Comparison of ENCODE assay signal across 9 mouse cellular contexts in the genomic region with DNA sequence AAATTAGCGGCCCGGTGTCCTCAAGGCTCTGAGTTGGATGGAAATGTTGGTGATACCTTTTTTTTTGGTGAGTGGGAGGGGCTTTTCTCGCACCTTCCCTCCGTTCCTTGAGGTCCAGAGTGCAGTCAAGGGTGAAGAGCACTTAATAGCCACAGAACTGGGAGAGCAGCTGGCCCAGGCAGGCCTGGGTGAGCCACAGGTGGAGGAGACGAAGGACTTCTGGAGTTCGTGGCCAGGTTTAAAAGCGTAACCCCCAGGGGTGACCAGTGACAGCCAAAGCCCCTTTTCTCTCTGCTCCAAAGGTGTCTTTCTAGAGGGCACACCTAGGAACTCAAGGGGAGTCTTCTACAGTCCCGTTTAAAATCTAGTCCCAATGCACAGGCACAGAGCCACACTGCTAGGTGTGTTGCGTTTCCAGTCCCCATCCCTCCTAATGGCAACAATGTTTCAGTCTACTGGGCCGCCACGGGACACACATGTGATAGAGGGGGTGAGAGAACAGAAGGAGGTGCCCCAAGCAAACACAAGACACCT. TPM values are rescaled to one million over a fixed set of nuclear protein-coding genes. Genes with fewer than 3 reads are reported as not detected.
DNase-seq lines count a peak whose midpoint lies in the region; ATAC-seq and TF ChIP-seq lines count a peak whose summit lies in the region.
"Had no signal": no experiment of that assay in that cellular context is flagged by ENCODE, and none has a peak within 500 bp of the region (broad histone marks: within the 10 kb centered on the region; RNA-seq: fewer than 3 reads in every experiment).

No protein-coding gene starts in this region.

- no peak overlapping the region; the same call in 1 of the 2 replicates for H3K27ac ChIP-seq in gastrocnemius, adult 2 months
- H3K27ac ChIP-seq in MEL (ENCODE audit: control insufficient read depth, low read depth, low read length) = no peak overlapping the region
- H3K27ac ChIP-seq in forebrain, embryonic 12.5 days = no peak overlapping the region
- H3K27ac ChIP-seq in kidney, embryonic 15.5 days = peak overlapping the region; percentile 82

- intact Hi-C loops in gastrocnemius, adult 2 months (cut with DNase I) = loop anchor here (2.0 to 10.0 kb wide), 6 partner anchors 69 to 1221 kb away; no protein-coding TSS in a partner anchor
- intact Hi-C loops in gastrocnemius, postnatal 14 days (cut with DNase I; ENCODE audit: low total_unique reads) = loop anchor here (5.0 to 10.0 kb wide), 2 partner anchors 324 to 981 kb away; no protein-coding TSS in a partner anchor

- TF ChIP-seq POLR2A in MEL (IDR thresholded peaks at IDR 0.05; ENCODE audit: control insufficient read depth in 1 of 2, insufficient read depth in 1 of 2, low read depth in 1 of 2, low read length in 2 of 2, poor library complexity in 1 of 2) = no peak

- no peak for DNase-seq in gastrocnemius, adult 2 months
- DNase-seq in gastrocnemius, postnatal 14 days = no peak
- peak; percentile 9 for DNase-seq in MEL (ENCODE audit: low read depth, low spot score)
- peak; percentile 17 for DNase-seq in mesoderm, embryonic 11.5 days (ENCODE audit: low read depth, low spot score)
- DNase-seq in right cerebral cortex, postnatal 36 days (ENCODE audit: low spot score in 2 of 2) = no peak
- DNase-seq in layer of hippocampus, postnatal 36 days = no peak

- H3K9me3 ChIP-seq in MEL (replicated peaks; ENCODE audit: insufficient read depth, low read length) = no peaks in the 10 kb centered on the region
- H3K9me3 ChIP-seq in forebrain, embryonic 12.5 days = no peaks in the 10 kb centered on the region
- H3K9me3 ChIP-seq in kidney, embryonic 15.5 days (replicated peaks) = no peaks in the 10 kb centered on the region

- peak overlapping the region; percentile 59 for H3K4me2 ChIP-seq in forebrain, embryonic 12.5 days
- H3K4me2 ChIP-seq in kidney, embryonic 15.5 days = peak overlapping the region; percentile 63

- 23% methylated on average over 11 of the region's 11 CpGs for WGBS in forebrain, embryonic 12.5 days
- 7% methylated on average over 11 of the region's 11 CpGs for WGBS in kidney, embryonic 15.5 days

- no peak for TF ChIP-seq CTCF in gastrocnemius, adult 2 months (IDR thresholded peaks at IDR 0.05)
- TF ChIP-seq CTCF in MEL (IDR thresholded peaks at IDR 0.05 in 2 of 3, conservative IDR thresholded peaks at IDR 0.05 in 1 of 3; ENCODE audit: control insufficient read depth in 1 of 3, insufficient read depth in 1 of 3, low read depth in 2 of 3, low read length in 3 of 3, poor library complexity in 1 of 3, severe bottlenecking in 1 of 3) = no peak

- ATAC-seq in forebrain, embryonic 12.5 days (ENCODE audit: low FRiP score) = no peak
- ATAC-seq in kidney, embryonic 15.5 days (replicated peaks; ENCODE audit: low FRiP score) = no peak

- no peak for TF ChIP-seq EP300 in MEL (IDR thresholded peaks at IDR 0.05; ENCODE audit: low read depth in 1 of 2, low read length in 2 of 2)

- H3K27me3 ChIP-seq in MEL (ENCODE audit: control insufficient read depth in 1 of 2, insufficient read depth in 2 of 2, low read length in 2 of 2) = no peaks in the 10 kb centered on the region
- H3K27me3 ChIP-seq in forebrain, embryonic 12.5 days = peaks cover 16% of the 10 kb centered on the region
- H3K27me3 ChIP-seq in kidney, embryonic 15.5 days = no peaks in the 10 kb centered on the region

- H3K4me3 ChIP-seq in gastrocnemius, adult 2 months = peak overlapping the region; percentile 93
- 0 out of 4 replicates have a peak overlapping the region, but pooled peaks have one; percentile 8 to 83 for H3K4me3 ChIP-seq in MEL (ENCODE audit: control insufficient read depth in 1 of 2, insufficient read depth in 1 of 2, low read depth in 2 of 2, low read length in 2 of 2)
- peak overlapping the region; percentile 31 for H3K4me3 ChIP-seq in forebrain, embryonic 12.5 days (replicated peaks)
- H3K4me3 ChIP-seq in kidney, embryonic 15.5 days (replicated peaks) = peak overlapping the region; percentile 47

- peaks cover 0 to 3% of the 10 kb centered on the region in 2 experiments; a peak in 1 of 4 replicates for H3K36me3 ChIP-seq in MEL (ENCODE audit: control insufficient read depth in 1 of 2, insufficient read depth in 2 of 2, low read length in 2 of 2)
- no peaks in the 10 kb centered on the region for H3K36me3 ChIP-seq in forebrain, embryonic 12.5 days (replicated peaks)
- peaks cover 4% of the 10 kb centered on the region; the same call in 1 of the 2 replicates for H3K36me3 ChIP-seq in kidney, embryonic 15.5 days
- H3K36me3 ChIP-seq: G1E had no signal

- no peak for TF ChIP-seq RAD21 in MEL (IDR thresholded peaks at IDR 0.05; ENCODE audit: low read depth, low read length)

- H3K9ac ChIP-seq in MEL (ENCODE audit: control insufficient read depth, low read depth, low read length, poor library complexity, severe bottlenecking) = no peak overlapping the region
- H3K9ac ChIP-seq in forebrain, embryonic 12.5 days = peak overlapping the region; percentile 29; the same call in 1 of the 2 replicates
- H3K9ac ChIP-seq in kidney, embryonic 15.5 days = peak overlapping the region; percentile 42

- H3K79me2 ChIP-seq in MEL (ENCODE audit: control insufficient read depth, insufficient read depth, low read length, poor library complexity) = peaks cover 14% of the 10 kb centered on the region

- peaks cover 0 to 2% of the 10 kb centered on the region in 2 experiments; a peak in 2 of 4 replicates for H3K4me1 ChIP-seq in MEL (ENCODE audit: control insufficient read depth in 1 of 2, insufficient read depth in 2 of 2, low read length in 2 of 2)
- peaks cover 33% of the 10 kb centered on the region for H3K4me1 ChIP-seq in forebrain, embryonic 12.5 days
- H3K4me1 ChIP-seq in kidney, embryonic 15.5 days = peaks cover 46% of the 10 kb centered on the region

TF ChIP-seq in MEL, 35 proteins besides CTCF, POLR2A, EP300 and RAD21:
- TF ChIP-seq BHLHE40 (IDR thresholded peaks at IDR 0.05; ENCODE audit: borderline replicate concordance, low read depth, low read length) (no peak), NRF1 (IDR thresholded peaks at IDR 0.05; ENCODE audit: insufficient read depth, low read depth, low read length, poor library complexity, severe bottlenecking) (no peak), HCFC1 (IDR thresholded peaks at IDR 0.05; ENCODE audit: low read depth, low read length) (no peak), TCF12 (IDR thresholded peaks at IDR 0.05; ENCODE audit: low read depth, low read length) (no peak)

RNA-seq across cellular contexts. Expression of a gene that starts 3.6 kb away (rescaled TPM):
- total RNA-seq in gastrocnemius, adult 2 months (2021) = 1 to 10 TPM; 1.6 to 2.0 TPM
- 1 to 10 TPM; 6.5 to 8.0 TPM for total RNA-seq in gastrocnemius, postnatal 14 days (2021)
- total RNA-seq in MEL (2012; rRNA removed) = 9.1 and 10.4 TPM in 2 replicates
- 1 to 10 TPM in 1 of 2 experiments, not detected in 1; 5.8 TPM for polyA plus RNA-seq in MEL (2012; ENCODE audit: insufficient read depth in 1 of 2, insufficient read length in 2 of 2, low read depth in 1 of 2, low replicate concordance in 2 of 2, missing spikeins in 1 of 2)
- 163 TPM in 2 replicates for polyA plus RNA-seq in forebrain, embryonic 12.5 days (2016; fragmentation: Nextera tagmentation; extraction: Ambion mirVana)
- polyA plus RNA-seq in kidney, embryonic 15.5 days (2015; fragmentation: Nextera tagmentation; extraction: Ambion mirVana) = 518 and 543 TPM in 2 replicates
- 100 to 1,000 TPM in 1 of 2 experiments, 10 to 100 TPM in 1; 94.5 to 109 TPM for total RNA-seq in layer of hippocampus, postnatal 36 days (2021)
- polyA plus RNA-seq: G1E had no signal

Comparison
In these comparisons a context has a peak if more than half of its experiments do, and no peak if none do; other contexts are left out.
1. DNase-seq: peak in MEL (single experiment) and mesoderm, embryonic 11.5 days (single experiment); none in gastrocnemius, adult 2 months (single experiment), gastrocnemius, postnatal 14 days (single experiment), right cerebral cortex, postnatal 36 days (0 of 2) and layer of hippocampus, postnatal 36 days (0 of 2).
2. H3K4me3 ChIP-seq: peak in every context shown above with its lines; median percentile 93 in gastrocnemius, adult 2 months; 47 in kidney, embryonic 15.5 days; 46 in MEL; 31 in forebrain, embryonic 12.5 days.